Mouse (Mus musculus): ENCODE data around the gene Hus1b. TPM values are rescaled to one million over a fixed set of nuclear protein-coding genes. Genes with fewer than 3 reads are reported as not detected.

Gene Hus1b
- polyA plus RNA-seq, 1 experiment from 2014 or later = not detected

DNA sequence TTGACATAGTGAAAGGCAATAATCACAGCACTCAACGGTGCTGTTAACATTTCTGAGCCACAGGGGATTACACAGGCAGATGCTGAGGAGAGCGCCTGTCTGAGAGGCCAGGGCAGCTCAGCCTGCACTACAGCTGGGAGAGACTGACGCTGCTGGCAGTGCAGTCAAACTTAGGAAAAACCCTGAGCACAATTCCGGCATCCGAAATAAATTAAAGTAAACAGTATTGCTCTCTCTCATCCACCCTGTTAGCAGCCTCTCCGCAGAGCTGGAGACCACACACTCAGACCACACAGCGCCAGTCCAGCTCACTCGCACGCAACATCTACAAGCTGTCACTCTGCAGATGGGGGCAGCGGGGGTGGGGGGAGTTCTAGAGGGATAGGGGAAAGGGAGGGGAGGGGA, 18.9 kb upstream of the Hus1b start:
- no peaks in the 10 kb centered on the region for H3K27me3 ChIP-seq (ENCODE audit: control insufficient read depth, insufficient read depth, low read length)
- H3K4me1 ChIP-seq (ENCODE audit: control insufficient read depth, insufficient read depth, low read length) = peaks cover 9% of the 10 kb centered on the region
- no peaks in the 10 kb centered on the region for H3K9me3 ChIP-seq (ENCODE audit: control insufficient read depth, low read length)
- WGBS = 8% methylated on average over 10 of the region's 10 CpGs
- 0 out of 2 replicates have a peak overlapping the region, but pooled peaks have one; percentile 27 for H3K27ac ChIP-seq (ENCODE audit: low read depth, low read length)
- no peak overlapping the region for H3K4me3 ChIP-seq (ENCODE audit: low read depth, low read length)
- peak; percentile 59 for DNase-seq (ENCODE audit: low spot score)
- no peaks in the 10 kb centered on the region for H3K36me3 ChIP-seq (ENCODE audit: control insufficient read depth, insufficient read depth, low read length)
- H3K9ac ChIP-seq (ENCODE audit: low read length) = no peak overlapping the region
- ATAC-seq (ENCODE audit: insufficient read depth, low FRiP score, low TSS enrichment) = peak; percentile 48; the same call in 1 of the 2 replicates
- peak overlapping the region; percentile 31; the same call in 1 of the 2 replicates for H3K4me2 ChIP-seq (ENCODE audit: low read depth)

GRCm38 (mm10) chr13:30961932-30962331, 14.4 kb upstream of the Hus1b start:
- Histone ChIP-seq H3K27me3 (ENCODE audit: control insufficient read depth, insufficient read depth, low read length) (no peaks in the 10 kb centered on the region), H3K4me3 (ENCODE audit: low read depth, low read length) (no peak overlapping the region), H3K36me3 (ENCODE audit: control insufficient read depth, insufficient read depth, low read length) (no peaks in the 10 kb centered on the region; the same call in 1 of the 2 replicates), H3K27ac (ENCODE audit: low read depth, low read length) (no peak overlapping the region), H3K4me1 (ENCODE audit: control insufficient read depth, insufficient read depth, low read length) (peaks cover 11% of the 10 kb centered on the region), H3K4me2 (ENCODE audit: low read depth) (no peak overlapping the region), H3K9ac (ENCODE audit: low read length) (no peak overlapping the region), H3K9me3 (ENCODE audit: control insufficient read depth, low read length) (no peaks in the 10 kb centered on the region)
- ATAC-seq (ENCODE audit: insufficient read depth, low FRiP score, low TSS enrichment) (no peak), DNase-seq (ENCODE audit: low spot score) (no peak)
- 63% methylated on average over 2 of the region's 2 CpGs for WGBS

DNA sequence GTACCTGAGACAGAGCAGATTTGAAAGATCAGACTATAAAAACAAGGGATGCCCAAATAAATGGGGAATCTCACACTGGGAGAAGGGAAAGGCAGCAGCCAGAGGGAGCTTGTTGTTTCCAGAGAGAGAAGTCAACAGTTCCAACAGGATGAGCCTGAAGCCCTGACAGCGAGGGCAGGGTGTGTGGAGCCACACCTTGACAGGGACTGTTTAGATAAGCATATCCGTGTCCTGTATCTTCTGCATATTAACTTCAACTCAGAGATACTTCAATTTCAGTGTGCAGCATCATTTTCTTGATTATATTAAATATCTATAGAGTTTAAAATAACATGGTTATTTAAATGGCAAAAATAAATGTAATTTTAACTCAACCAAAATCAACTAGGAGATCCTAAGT, 13.2 kb upstream of the Hus1b start:
- Histone ChIP-seq H3K4me3 (ENCODE audit: low read depth, low read length) (no peak overlapping the region), H3K36me3 (ENCODE audit: control insufficient read depth, insufficient read depth, low read length) (no peaks in the 10 kb centered on the region; the same call in 1 of the 2 replicates), H3K9ac (ENCODE audit: low read length) (no peak overlapping the region), H3K9me3 (ENCODE audit: control insufficient read depth, low read length) (no peaks in the 10 kb centered on the region), H3K27me3 (ENCODE audit: control insufficient read depth, insufficient read depth, low read length) (no peaks in the 10 kb centered on the region), H3K27ac (ENCODE audit: low read depth, low read length) (no peak overlapping the region), H3K4me2 (ENCODE audit: low read depth) (no peak overlapping the region), H3K4me1 (ENCODE audit: control insufficient read depth, insufficient read depth, low read length) (peaks cover 5% of the 10 kb centered on the region; the same call in 1 of the 2 replicates)
- DNase-seq (ENCODE audit: low spot score) (no peak), ATAC-seq (ENCODE audit: insufficient read depth, low FRiP score, low TSS enrichment) (no peak)
- WGBS = 88% methylated on average over 2 of the region's 2 CpGs

DNA sequence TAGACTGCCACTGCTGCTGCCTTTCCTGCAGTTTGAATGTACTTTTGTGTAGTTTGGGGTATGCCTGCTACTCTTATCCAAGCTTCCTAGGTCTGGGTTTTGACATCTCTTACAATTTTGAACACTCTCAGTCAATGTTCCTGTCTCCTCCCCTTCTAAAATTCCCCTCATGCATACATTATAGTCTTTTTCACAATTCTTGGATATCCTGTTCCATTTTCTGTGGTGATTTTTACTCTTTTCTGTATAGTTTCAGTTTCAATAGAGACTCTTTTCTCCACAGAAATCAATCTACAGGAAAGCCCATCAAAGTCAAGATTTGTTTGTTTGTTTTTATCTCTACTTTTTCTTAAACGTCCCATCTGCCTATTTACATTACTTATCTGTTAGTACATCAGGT, 6.0 kb upstream of the Hus1b start:
- Histone ChIP-seq H3K9me3 (ENCODE audit: control insufficient read depth, low read length) (no peaks in the 10 kb centered on the region), H3K27ac (ENCODE audit: low read depth, low read length) (no peak overlapping the region), H3K36me3 (ENCODE audit: control insufficient read depth, insufficient read depth, low read length) (no peaks in the 10 kb centered on the region; the same call in 1 of the 2 replicates), H3K27me3 (ENCODE audit: control insufficient read depth, insufficient read depth, low read length) (no peaks in the 10 kb centered on the region), H3K9ac (ENCODE audit: low read length) (no peak overlapping the region), H3K4me1 (ENCODE audit: control insufficient read depth, insufficient read depth, low read length) (no peaks in the 10 kb centered on the region), H3K4me2 (ENCODE audit: low read depth) (no peak overlapping the region), H3K4me3 (ENCODE audit: low read depth, low read length) (no peak overlapping the region)
- DNase-seq (ENCODE audit: low spot score) = no peak
- WGBS = 77% methylated on average over 1 of the region's 1 CpGs
- no peak for ATAC-seq (ENCODE audit: insufficient read depth, low FRiP score, low TSS enrichment)

GRCm38 (mm10) chr13:30952044-30952443, 4.5 kb upstream of the Hus1b start:
- H3K9ac ChIP-seq (ENCODE audit: low read length) = no peak overlapping the region
- no peak for ATAC-seq (ENCODE audit: insufficient read depth, low FRiP score, low TSS enrichment)
- DNase-seq (ENCODE audit: low spot score) = no peak

DNA sequence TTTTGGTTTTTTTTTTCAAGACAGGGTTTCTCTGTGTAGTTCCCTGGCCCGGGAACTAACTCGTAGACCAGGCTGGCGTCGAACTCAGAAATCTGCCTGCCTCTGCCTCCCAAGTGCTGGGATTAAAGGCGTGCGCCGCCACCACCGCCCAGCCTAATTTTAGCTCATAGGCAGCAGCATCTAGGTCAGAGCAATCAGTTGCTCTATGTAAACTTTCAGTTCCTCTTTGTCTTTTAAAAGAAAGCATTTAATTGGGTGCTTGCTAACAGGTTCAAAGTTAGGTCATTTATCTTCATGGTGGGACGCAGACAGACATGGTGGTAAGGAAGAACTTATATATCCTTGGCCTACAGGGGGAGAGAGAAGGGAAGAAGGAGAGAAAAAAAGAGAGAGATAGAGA, 1.6 kb upstream of the Hus1b start:
- Histone ChIP-seq H3K4me2 (ENCODE audit: low read depth) (no peak overlapping the region), H3K9me3 (ENCODE audit: control insufficient read depth, low read length) (no peaks in the 10 kb centered on the region), H3K4me1 (ENCODE audit: control insufficient read depth, insufficient read depth, low read length) (no peaks in the 10 kb centered on the region), H3K9ac (ENCODE audit: low read length) (no peak overlapping the region), H3K36me3 (ENCODE audit: control insufficient read depth, insufficient read depth, low read length) (no peaks in the 10 kb centered on the region; the same call in 1 of the 2 replicates), H3K4me3 (ENCODE audit: low read depth, low read length) (no peak overlapping the region), H3K27ac (ENCODE audit: low read depth, low read length) (no peak overlapping the region), H3K27me3 (ENCODE audit: control insufficient read depth, insufficient read depth, low read length) (no peaks in the 10 kb centered on the region)
- 97% methylated on average over 9 of the region's 9 CpGs for WGBS
- ATAC-seq (ENCODE audit: insufficient read depth, low FRiP score, low TSS enrichment) = no peak
- DNase-seq (ENCODE audit: low spot score) = no peak

More at GRCm38 (mm10) chr13:30952044-30952443, 4.5 kb upstream of the Hus1b start:
- Histone ChIP-seq H3K4me2 (ENCODE audit: low read depth) (no peak overlapping the region), H3K9me3 (ENCODE audit: control insufficient read depth, low read length) (no peaks in the 10 kb centered on the region), H3K36me3 (ENCODE audit: control insufficient read depth, insufficient read depth, low read length) (no peaks in the 10 kb centered on the region; the same call in 1 of the 2 replicates), H3K4me3 (ENCODE audit: low read depth, low read length) (no peak overlapping the region), H3K27me3 (ENCODE audit: control insufficient read depth, insufficient read depth, low read length) (no peaks in the 10 kb centered on the region), H3K27ac (ENCODE audit: low read depth, low read length) (no peak overlapping the region), H3K4me1 (ENCODE audit: control insufficient read depth, insufficient read depth, low read length) (no peaks in the 10 kb centered on the region)
- 94% methylated on average over 2 of the region's 2 CpGs for WGBS

DNA sequence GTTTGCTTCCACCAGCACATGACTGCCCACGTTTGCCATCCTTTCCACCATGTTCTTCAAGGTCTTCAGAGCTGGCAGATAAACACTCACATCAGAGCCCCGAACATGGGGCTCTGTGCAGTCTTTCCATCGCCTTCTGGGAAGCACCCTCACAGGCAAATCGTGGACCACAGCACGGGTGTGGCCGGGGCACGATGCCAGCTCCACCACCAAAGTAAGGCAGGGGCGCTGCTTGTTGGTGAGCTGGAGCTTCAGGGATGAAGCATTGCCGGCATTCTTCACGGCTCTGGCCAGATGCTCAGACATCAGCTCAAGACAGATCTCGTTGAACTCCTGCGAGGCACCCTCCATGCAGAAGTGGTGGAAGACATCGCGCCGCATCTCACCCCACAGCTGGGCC, 430 bp downstream of the Hus1b start:
- Histone ChIP-seq H3K4me3 (ENCODE audit: low read depth, low read length) (no peak overlapping the region), H3K9ac (ENCODE audit: low read length) (no peak overlapping the region), H3K36me3 (ENCODE audit: control insufficient read depth, insufficient read depth, low read length) (no peaks in the 10 kb centered on the region), H3K27ac (ENCODE audit: low read depth, low read length) (no peak overlapping the region), H3K9me3 (ENCODE audit: control insufficient read depth, low read length) (no peaks in the 10 kb centered on the region), H3K4me2 (ENCODE audit: low read depth) (no peak overlapping the region), H3K4me1 (ENCODE audit: control insufficient read depth, insufficient read depth, low read length) (no peaks in the 10 kb centered on the region), H3K27me3 (ENCODE audit: control insufficient read depth, insufficient read depth, low read length) (no peaks in the 10 kb centered on the region)
- 94% methylated on average over 15 of the region's 15 CpGs for WGBS
- ATAC-seq (ENCODE audit: insufficient read depth, low FRiP score, low TSS enrichment) (no peak), DNase-seq (ENCODE audit: low spot score) (no peak)

GRCm38 (mm10) chr13:30945788-30946187, 1.8 kb downstream of the Hus1b start:
- ATAC-seq (ENCODE audit: insufficient read depth, low FRiP score, low TSS enrichment) = no peak
- no peak overlapping the region for H3K27ac ChIP-seq (ENCODE audit: low read depth, low read length)
- no peaks in the 10 kb centered on the region for H3K9me3 ChIP-seq (ENCODE audit: control insufficient read depth, low read length)

DNA sequence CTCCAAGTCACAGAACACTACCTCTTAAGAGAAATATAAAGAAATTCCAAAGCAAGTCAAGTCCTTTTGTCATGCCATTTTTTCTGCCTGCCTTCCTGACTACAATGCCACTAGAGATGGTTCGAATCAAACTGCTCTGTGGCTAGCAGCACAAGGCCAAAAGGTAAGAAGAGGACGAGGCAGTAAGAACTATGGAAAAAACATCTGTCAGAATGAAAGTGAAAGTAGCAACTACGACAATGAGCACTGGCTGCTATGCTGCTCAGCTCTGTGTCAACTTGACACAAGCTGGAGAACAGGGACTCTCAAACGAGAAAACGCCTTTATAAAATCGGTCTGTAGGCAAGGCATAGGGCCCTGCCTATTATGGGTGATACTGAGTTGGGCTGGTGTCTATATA, 14.6 kb downstream of the Hus1b start:
- H3K4me1 ChIP-seq (ENCODE audit: control insufficient read depth, insufficient read depth, low read length) = no peaks in the 10 kb centered on the region
- no peaks in the 10 kb centered on the region for H3K27me3 ChIP-seq (ENCODE audit: control insufficient read depth, insufficient read depth, low read length)
- H3K9me3 ChIP-seq (ENCODE audit: control insufficient read depth, low read length) = no peaks in the 10 kb centered on the region
- no peaks in the 10 kb centered on the region for H3K36me3 ChIP-seq (ENCODE audit: control insufficient read depth, insufficient read depth, low read length)
- no peak for ATAC-seq (ENCODE audit: insufficient read depth, low FRiP score, low TSS enrichment)
- no peak overlapping the region for H3K4me3 ChIP-seq (ENCODE audit: low read depth, low read length)
- no peak for DNase-seq (ENCODE audit: low spot score)
- 78% methylated on average over 6 of the region's 6 CpGs for WGBS
- H3K27ac ChIP-seq (ENCODE audit: low read depth, low read length) = no peak overlapping the region
- no peak overlapping the region for H3K4me2 ChIP-seq (ENCODE audit: low read depth)
- no peak overlapping the region for H3K9ac ChIP-seq (ENCODE audit: low read length)

More at GRCm38 (mm10) chr13:30945788-30946187, 1.8 kb downstream of the Hus1b start:
- H3K9ac ChIP-seq (ENCODE audit: low read length) = no peak overlapping the region
- H3K4me3 ChIP-seq (ENCODE audit: low read depth, low read length) = no peak overlapping the region
- H3K4me1 ChIP-seq (ENCODE audit: control insufficient read depth, insufficient read depth, low read length) = no peaks in the 10 kb centered on the region
- no peak for DNase-seq (ENCODE audit: low spot score)
- H3K27me3 ChIP-seq (ENCODE audit: control insufficient read depth, insufficient read depth, low read length) = no peaks in the 10 kb centered on the region
- H3K4me2 ChIP-seq (ENCODE audit: low read depth) = no peak overlapping the region
- H3K36me3 ChIP-seq (ENCODE audit: control insufficient read depth, insufficient read depth, low read length) = no peaks in the 10 kb centered on the region

Data from neural tube, embryonic 11.5 days (tissue).